Mouse (Mus musculus): ENCODE measurements around the gene Dmc1. TPM values are rescaled to one million over a fixed set of nuclear protein-coding genes. Genes with fewer than 3 reads are reported as not detected.

Gene Dmc1
- polyA plus RNA-seq, 1 experiment = not detected

- Histone ChIP-seq H3ac (ENCODE audit: control insufficient read depth, insufficient read length) (no peak overlapping the region), H3K4me3 (no peak overlapping the region), H3K27me3 (ENCODE audit: control insufficient read depth, insufficient read depth, insufficient read length) (peaks cover 5% of the 10 kb centered on the region), H3K79me2 (ENCODE audit: control insufficient read depth, insufficient read depth) (no peaks in the 10 kb centered on the region), H3K4me2 (ENCODE audit: low read depth) (no peak overlapping the region), H3K36me3 (ENCODE audit: control insufficient read depth, insufficient read depth) (no peaks in the 10 kb centered on the region)
- no peak for TF ChIP-seq REST (IDR thresholded peaks at IDR 0.05; ENCODE audit: insufficient read depth, insufficient read length)
- no peak for TF ChIP-seq POLR2A (IDR thresholded peaks at IDR 0.05; ENCODE audit: insufficient read length, low read depth)
- no peak for TF ChIP-seq MYOG (IDR thresholded peaks at IDR 0.05; ENCODE audit: control insufficient read depth in 1 of 3, insufficient read depth in 1 of 3, insufficient read length in 2 of 3, low read depth in 2 of 3)
- TF ChIP-seq E2F4 (IDR thresholded peaks at IDR 0.05; ENCODE audit: insufficient read depth) = no peak
- TF ChIP-seq POLR2AphosphoS2 (IDR thresholded peaks at IDR 0.05; ENCODE audit: insufficient read length, low read depth) = no peak
- TF ChIP-seq USF1 (IDR thresholded peaks at IDR 0.05; ENCODE audit: low read depth) = no peak
Observed at GRCm38 (mm10) chr15:79645483-79645882, 40.6 kb upstream of the Dmc1 start.

DNA sequence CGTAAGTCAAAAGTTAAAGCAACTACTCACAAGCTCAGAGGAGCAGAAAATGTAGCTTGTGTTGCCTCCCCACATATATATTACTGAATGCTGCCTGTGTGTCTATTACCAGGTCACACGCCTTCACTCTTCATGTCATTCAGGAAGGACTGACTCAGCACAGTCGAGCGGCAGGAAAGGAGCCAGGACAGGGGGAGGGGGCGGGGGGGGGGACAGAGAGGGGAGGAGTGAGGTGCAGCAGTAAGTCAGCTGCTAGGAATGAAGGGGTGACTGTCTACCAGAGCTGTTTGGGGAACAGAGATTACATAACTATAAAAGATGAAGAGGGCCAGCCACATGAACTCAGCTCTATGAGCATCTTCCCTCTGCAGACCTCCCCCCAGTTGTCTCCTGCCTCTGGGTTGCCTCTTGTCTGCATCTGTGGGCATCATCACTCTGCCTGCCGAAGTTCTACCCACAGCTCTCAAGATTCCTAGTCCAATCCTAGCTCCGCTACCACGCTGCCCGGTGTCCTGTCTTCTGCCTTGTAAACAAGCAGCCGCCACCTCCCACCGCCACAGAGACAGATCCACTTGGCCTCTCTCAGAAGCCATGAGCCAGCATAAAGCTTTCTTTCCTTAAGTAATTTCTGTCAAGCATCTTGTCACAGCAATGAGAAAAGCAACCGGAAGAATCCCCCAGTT, 36.4 kb upstream of the Dmc1 start:
- Histone ChIP-seq H3K27me3 (ENCODE audit: control insufficient read depth, insufficient read depth, insufficient read length) (peaks cover 5% of the 10 kb centered on the region), H3K4me3 (no peak overlapping the region), H3K79me2 (ENCODE audit: control insufficient read depth, insufficient read depth) (no peaks in the 10 kb centered on the region), H3K36me3 (ENCODE audit: control insufficient read depth, insufficient read depth) (no peaks in the 10 kb centered on the region), H3ac (ENCODE audit: control insufficient read depth, insufficient read length) (no peak overlapping the region), H3K4me2 (ENCODE audit: low read depth) (no peak overlapping the region)
- TF ChIP-seq MYOD1 (IDR thresholded peaks at IDR 0.05; ENCODE audit: control insufficient read depth in 1 of 3, insufficient read length in 2 of 3, low read depth in 2 of 3) (no peak), REST (IDR thresholded peaks at IDR 0.05; ENCODE audit: insufficient read depth, insufficient read length) (no peak), TCF12 (IDR thresholded peaks at IDR 0.05; ENCODE audit: insufficient read depth, poor library complexity, severe bottlenecking) (no peak), TCF3 (IDR thresholded peaks at IDR 0.05; ENCODE audit: insufficient read length, low read depth) (no peak), MYOG (IDR thresholded peaks at IDR 0.05; ENCODE audit: control insufficient read depth in 1 of 3, insufficient read depth in 1 of 3, insufficient read length in 2 of 3, low read depth in 2 of 3) (no peak), E2F4 (IDR thresholded peaks at IDR 0.05; ENCODE audit: insufficient read depth) (no peak), CEBPB (IDR thresholded peaks at IDR 0.05; ENCODE audit: insufficient read depth, poor library complexity, severe bottlenecking) (no peak), MAX (IDR thresholded peaks at IDR 0.05; ENCODE audit: low read depth) (no peak), SRF (IDR thresholded peaks at IDR 0.05; ENCODE audit: control insufficient read depth, insufficient read length, low read depth) (no peak), USF1 (IDR thresholded peaks at IDR 0.05; ENCODE audit: low read depth) (no peak), POLR2AphosphoS2 (IDR thresholded peaks at IDR 0.05; ENCODE audit: insufficient read length, low read depth) (no peak), POLR2A (IDR thresholded peaks at IDR 0.05; ENCODE audit: insufficient read length, low read depth) (no peak)

- no peaks in the 10 kb centered on the region for H3K79me2 ChIP-seq (ENCODE audit: control insufficient read depth, insufficient read depth)
- no peak for TF ChIP-seq CEBPB (IDR thresholded peaks at IDR 0.05; ENCODE audit: insufficient read depth, poor library complexity, severe bottlenecking)
- no peak for TF ChIP-seq REST (IDR thresholded peaks at IDR 0.05; ENCODE audit: insufficient read depth, insufficient read length)
- TF ChIP-seq MYOG (IDR thresholded peaks at IDR 0.05; ENCODE audit: control insufficient read depth in 1 of 3, insufficient read depth in 1 of 3, insufficient read length in 2 of 3, low read depth in 2 of 3) = no peak
- no peak for TF ChIP-seq MYOD1 (IDR thresholded peaks at IDR 0.05; ENCODE audit: control insufficient read depth in 1 of 3, insufficient read length in 2 of 3, low read depth in 2 of 3)
- no peak for TF ChIP-seq E2F4 (IDR thresholded peaks at IDR 0.05; ENCODE audit: insufficient read depth)
- TF ChIP-seq POLR2AphosphoS2 (IDR thresholded peaks at IDR 0.05; ENCODE audit: insufficient read length, low read depth) = no peak
- TF ChIP-seq SRF (IDR thresholded peaks at IDR 0.05; ENCODE audit: control insufficient read depth, insufficient read length, low read depth) = no peak
- TF ChIP-seq TCF3 (IDR thresholded peaks at IDR 0.05; ENCODE audit: insufficient read length, low read depth) = no peak
- TF ChIP-seq MAX (IDR thresholded peaks at IDR 0.05; ENCODE audit: low read depth) = no peak
- no peak for TF ChIP-seq POLR2A (IDR thresholded peaks at IDR 0.05; ENCODE audit: insufficient read length, low read depth)
- TF ChIP-seq USF1 (IDR thresholded peaks at IDR 0.05; ENCODE audit: low read depth) = no peak
- no peak for TF ChIP-seq TCF12 (IDR thresholded peaks at IDR 0.05; ENCODE audit: insufficient read depth, poor library complexity, severe bottlenecking)
- no peak overlapping the region for H3ac ChIP-seq (ENCODE audit: control insufficient read depth, insufficient read length)
- no peak overlapping the region for H3K4me2 ChIP-seq (ENCODE audit: low read depth)
- peaks cover 17% of the 10 kb centered on the region for H3K27me3 ChIP-seq (ENCODE audit: control insufficient read depth, insufficient read depth, insufficient read length)
- H3K4me3 ChIP-seq = no peak overlapping the region
- no peaks in the 10 kb centered on the region for H3K36me3 ChIP-seq (ENCODE audit: control insufficient read depth, insufficient read depth)
Observed at GRCm38 (mm10) chr15:79630471-79630870, 25.6 kb upstream of the Dmc1 start.

GRCm38 (mm10) chr15:79619770-79620414, 15.0 kb upstream of the Dmc1 start:
- TF ChIP-seq MYOG (IDR thresholded peaks at IDR 0.05; ENCODE audit: control insufficient read depth in 1 of 3, insufficient read depth in 1 of 3, insufficient read length in 2 of 3, low read depth in 2 of 3) (peak in 1 of 3 experiments; percentile 6), POLR2A (IDR thresholded peaks at IDR 0.05; ENCODE audit: insufficient read length, low read depth) (no peak), REST (IDR thresholded peaks at IDR 0.05; ENCODE audit: insufficient read depth, insufficient read length) (no peak)
- Histone ChIP-seq H3K4me3 (no peak overlapping the region), H3K27me3 (ENCODE audit: control insufficient read depth, insufficient read depth, insufficient read length) (peaks cover 4% of the 10 kb centered on the region), H3ac (ENCODE audit: control insufficient read depth, insufficient read length) (no peak overlapping the region), H3K79me2 (ENCODE audit: control insufficient read depth, insufficient read depth) (no peaks in the 10 kb centered on the region), H3K36me3 (ENCODE audit: control insufficient read depth, insufficient read depth) (no peaks in the 10 kb centered on the region), H3K4me2 (ENCODE audit: low read depth) (no peak overlapping the region)

GRCm38 (mm10) chr15:79618456-79618855, 13.5 kb upstream of the Dmc1 start:
- H3K27me3 ChIP-seq (ENCODE audit: control insufficient read depth, insufficient read depth, insufficient read length) = peaks cover 4% of the 10 kb centered on the region
- H3K79me2 ChIP-seq (ENCODE audit: control insufficient read depth, insufficient read depth) = no peaks in the 10 kb centered on the region
- no peak overlapping the region for H3ac ChIP-seq (ENCODE audit: control insufficient read depth, insufficient read length)
- no peak overlapping the region for H3K4me2 ChIP-seq (ENCODE audit: low read depth)
- H3K4me3 ChIP-seq = no peak overlapping the region
- no peak for TF ChIP-seq POLR2A (IDR thresholded peaks at IDR 0.05; ENCODE audit: insufficient read length, low read depth)
- TF ChIP-seq CEBPB (IDR thresholded peaks at IDR 0.05; ENCODE audit: insufficient read depth, poor library complexity, severe bottlenecking) = no peak
- TF ChIP-seq POLR2AphosphoS2 (IDR thresholded peaks at IDR 0.05; ENCODE audit: insufficient read length, low read depth) = no peak
- TF ChIP-seq USF1 (IDR thresholded peaks at IDR 0.05; ENCODE audit: low read depth) = no peak
- TF ChIP-seq MYOG (IDR thresholded peaks at IDR 0.05; ENCODE audit: control insufficient read depth in 1 of 3, insufficient read depth in 1 of 3, insufficient read length in 2 of 3, low read depth in 2 of 3) = no peak
- no peak for TF ChIP-seq TCF12 (IDR thresholded peaks at IDR 0.05; ENCODE audit: insufficient read depth, poor library complexity, severe bottlenecking)
- no peak for TF ChIP-seq TCF3 (IDR thresholded peaks at IDR 0.05; ENCODE audit: insufficient read length, low read depth)
- TF ChIP-seq REST (IDR thresholded peaks at IDR 0.05; ENCODE audit: insufficient read depth, insufficient read length) = no peak
- no peak for TF ChIP-seq MAX (IDR thresholded peaks at IDR 0.05; ENCODE audit: low read depth)
- TF ChIP-seq SRF (IDR thresholded peaks at IDR 0.05; ENCODE audit: control insufficient read depth, insufficient read length, low read depth) = no peak
- no peak for TF ChIP-seq E2F4 (IDR thresholded peaks at IDR 0.05; ENCODE audit: insufficient read depth)
- no peak for TF ChIP-seq MYOD1 (IDR thresholded peaks at IDR 0.05; ENCODE audit: control insufficient read depth in 1 of 3, insufficient read length in 2 of 3, low read depth in 2 of 3)
- H3K36me3 ChIP-seq (ENCODE audit: control insufficient read depth, insufficient read depth) = no peaks in the 10 kb centered on the region

Measured in myocyte (in vitro differentiated cells).